Mouse (Mus musculus) limb, embryonic 12.5 days (tissue): ENCODE measurements around the gene F2rl1. TPM values are rescaled to one million over a fixed set of nuclear protein-coding genes. Genes with fewer than 3 reads are reported as not detected.

Experiments
- ATAC-seq: fragments of 200-750 bp; cut with Nextera tagmentation; 2 replicates; pipeline ENCODE4 v1.8.0; 2017; ENCODE audit warnings: low read depth, moderate TSS enrichment; ENCODE audit not compliant: insufficient number of reproducible peaks, insufficient read depth, low FRiP score, low TSS enrichment
- H3K27ac ChIP-seq: fragments of 300-500 bp; sonication (generic); 2 replicates; pipeline ENCODE4 v1.5.1; 2016; ENCODE audit warnings: mild to moderate bottlenecking, moderate library complexity
- H3K27me3 ChIP-seq: fragments of 300-500 bp; sonication (generic); 2 replicates; pipeline ENCODE4 v1.6.1; 2016; ENCODE audit warnings: mild to moderate bottlenecking, moderate library complexity
- H3K36me3 ChIP-seq: fragments of 300-500 bp; sonication (generic); 2 replicates; pipeline ENCODE4 v1.6.1; 2016; ENCODE audit warnings: mild to moderate bottlenecking, moderate library complexity
- H3K4me1 ChIP-seq: fragments of 300-500 bp; sonication (generic); replicated peaks from 2 replicates; pipeline ENCODE4 v1.6.1; 2016
- H3K4me2 ChIP-seq: fragments of 300-500 bp; sonication (generic); 2 replicates; pipeline ENCODE4 v1.6.1; 2016; ENCODE audit warnings: mild to moderate bottlenecking, moderate library complexity
- H3K4me3 ChIP-seq: fragments of 300-500 bp; sonication (generic); replicated peaks from 2 replicates; pipeline ENCODE4 v1.5.1; 2016; ENCODE audit warnings: mild to moderate bottlenecking
- H3K9ac ChIP-seq: fragments of 300-500 bp; sonication (generic); replicated peaks from 2 replicates; pipeline ENCODE4 v1.6.1; 2016; ENCODE audit warnings: mild to moderate bottlenecking, moderate library complexity
- H3K9me3 ChIP-seq: fragments of 300-500 bp; sonication (generic); 2 replicates; pipeline ENCODE4 v1.6.1; 2016; ENCODE audit warnings: mild to moderate bottlenecking, moderate library complexity
- WGBS: fragments of 180-500 bp; shearing (Covaris S2); methylation state at CpG from one replicate; pipeline ENCODE4 v1.1.7; 2016; 5-methylcytosine and 5-hydroxymethylcytosine counted together
- polyA plus RNA-seq: library from polyadenylated mRNA; unstranded; fragments of >200 nt; fragmentation: Nextera tagmentation; extraction: Ambion mirVana; gene quantifications from 2 replicates; pipeline ENCODE4 v1.2.1, GENCODE M21; 2016

F2rl1 gene
- 0.08 and 0.11 TPM in 2 replicates for polyA plus RNA-seq

DNA sequence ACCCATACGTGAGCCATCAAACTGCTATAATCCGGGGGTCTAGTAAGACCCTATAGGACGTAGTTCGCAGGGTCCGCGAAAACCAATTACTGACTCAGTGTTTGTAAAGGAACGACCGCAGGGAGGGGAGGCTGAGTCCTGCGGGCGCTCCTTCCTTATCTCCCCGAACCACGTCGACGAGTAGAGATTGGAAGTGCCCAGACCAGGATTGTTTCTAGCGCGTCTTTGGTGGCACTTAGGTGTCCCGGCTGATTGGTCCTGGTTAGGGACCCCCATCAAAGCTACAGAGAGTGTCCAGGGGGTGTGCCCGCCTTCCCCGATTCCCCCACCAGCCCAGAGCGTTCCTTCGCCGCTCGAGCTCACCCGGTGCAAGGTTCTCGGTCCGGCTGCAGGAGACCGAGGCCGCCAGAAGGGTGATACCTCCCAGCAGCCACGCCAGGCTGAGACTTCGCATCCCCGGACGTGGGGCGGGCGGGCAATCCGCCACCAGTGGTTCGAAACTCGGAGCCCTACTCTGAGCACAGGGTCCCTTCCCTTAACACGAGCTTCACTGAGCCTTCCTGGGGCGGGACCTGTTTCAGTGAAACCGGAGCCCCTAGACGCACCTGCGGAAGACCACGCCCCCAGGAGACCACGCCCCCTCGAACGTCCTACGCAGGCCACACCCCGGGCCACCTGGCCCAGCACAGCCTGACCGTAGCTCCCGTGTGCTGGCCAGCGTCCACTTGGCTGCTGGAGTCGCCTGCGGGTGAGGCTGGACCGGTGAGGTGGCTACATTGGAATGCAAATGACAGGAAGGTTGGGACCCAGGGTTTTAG lies at the start of gene F2rl1:
F2rl1 (minus strand) TSS at position 554 of the 818 bp plus-strand sequence.
- peak; percentile 66 for ATAC-seq
- peak within 1 kb of the TSS; percentile 45 for H3K4me3 ChIP-seq
- no peaks in the 10 kb centered on the region for H3K36me3 ChIP-seq
- H3K9ac ChIP-seq: peak within 1 kb of the TSS; percentile 45; the same call in 1 of the 2 replicates
- peaks cover 18% of the 10 kb centered on the region for H3K4me1 ChIP-seq
- no peaks in the 10 kb centered on the region for H3K9me3 ChIP-seq
- WGBS: under 1% methylated on average over 54 of the region's 54 CpGs
- no peak within 1 kb of the TSS for H3K27ac ChIP-seq
- peak within 1 kb of the TSS; percentile 84 for H3K4me2 ChIP-seq
- H3K27me3 ChIP-seq: peaks cover 64% of the 10 kb centered on the region

DNA sequence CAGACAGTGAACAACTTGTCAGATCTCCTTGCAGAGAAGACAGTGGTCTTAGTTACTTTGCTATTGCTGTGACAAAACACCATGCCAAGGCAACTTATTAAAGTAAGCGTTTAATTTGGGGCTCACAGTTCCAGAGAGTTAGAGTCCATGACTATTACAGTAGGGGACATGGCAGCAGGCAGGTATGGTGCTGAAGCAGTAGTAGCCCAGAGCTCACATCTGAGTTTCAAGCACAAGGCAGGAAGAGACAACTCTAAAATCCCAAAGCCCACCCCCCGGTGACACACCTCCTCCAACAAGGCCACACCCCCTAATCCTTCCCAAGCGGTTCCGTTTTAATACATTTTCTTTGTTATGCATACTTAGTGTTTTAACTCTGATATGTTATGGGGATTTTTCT lies 45.9 kb upstream of the F2rl1 start:
- Histone ChIP-seq H3K9ac (no peak overlapping the region), H3K36me3 (no peaks in the 10 kb centered on the region), H3K4me3 (no peak overlapping the region), H3K4me1 (no peaks in the 10 kb centered on the region), H3K27ac (no peak overlapping the region), H3K9me3 (peaks cover 12% of the 10 kb centered on the region; the same call in 1 of the 2 replicates), H3K4me2 (no peak overlapping the region), H3K27me3 (no peaks in the 10 kb centered on the region)
- 94% methylated on average over 4 of the region's 4 CpGs for WGBS
- no peak for ATAC-seq

DNA sequence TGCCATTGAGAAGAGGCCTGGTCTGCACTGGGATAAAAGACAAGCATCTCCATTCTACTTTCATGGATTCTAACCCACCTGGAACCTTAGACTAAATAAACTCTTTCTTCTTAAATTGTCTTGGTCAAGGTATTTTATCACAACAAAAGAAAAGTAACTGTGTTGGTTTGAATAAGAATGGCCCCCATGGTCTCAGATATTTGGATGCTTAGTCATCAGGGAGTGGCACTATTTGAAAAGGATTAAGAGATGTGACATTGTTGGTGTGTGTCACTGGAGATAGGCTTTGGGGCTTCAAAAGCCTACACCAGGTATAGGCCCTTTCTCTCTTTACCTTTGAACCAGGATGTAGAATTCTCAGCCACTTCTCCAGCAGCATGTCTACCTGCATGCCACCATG lies 44.3 kb upstream of the F2rl1 start:
- Histone ChIP-seq H3K9ac (no peak overlapping the region), H3K4me1 (no peaks in the 10 kb centered on the region), H3K36me3 (no peaks in the 10 kb centered on the region), H3K27me3 (no peaks in the 10 kb centered on the region), H3K9me3 (peaks cover 12% of the 10 kb centered on the region; the same call in 1 of the 2 replicates), H3K27ac (no peak overlapping the region), H3K4me3 (no peak overlapping the region), H3K4me2 (no peak overlapping the region)
- ATAC-seq: no peak

DNA sequence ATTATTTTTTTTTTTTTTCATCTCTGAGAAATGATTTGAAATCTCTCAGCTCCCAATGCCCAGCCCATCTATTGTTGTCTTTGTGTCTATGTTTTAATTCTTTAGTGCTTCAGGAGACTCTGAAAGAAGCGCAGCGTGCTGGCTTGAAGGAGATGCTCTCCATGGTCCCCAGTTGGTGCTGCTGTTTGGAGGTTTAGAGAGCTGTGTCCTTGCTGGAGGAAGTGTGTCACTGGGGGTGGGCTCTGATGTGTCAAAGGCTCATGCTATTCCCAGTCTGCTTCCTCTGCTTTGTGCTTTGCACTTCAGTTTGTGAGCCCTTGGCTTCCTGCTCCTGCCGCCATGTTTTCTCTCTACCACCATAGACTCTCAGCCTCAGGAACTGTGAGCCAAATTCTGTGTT lies 43.3 kb upstream of the F2rl1 start:
- Histone ChIP-seq H3K9me3 (peaks cover 12% of the 10 kb centered on the region; the same call in 1 of the 2 replicates), H3K27ac (no peak overlapping the region), H3K4me3 (no peak overlapping the region), H3K36me3 (no peaks in the 10 kb centered on the region), H3K27me3 (no peaks in the 10 kb centered on the region), H3K9ac (no peak overlapping the region), H3K4me1 (no peaks in the 10 kb centered on the region), H3K4me2 (no peak overlapping the region)
- 94% methylated on average over 3 of the region's 3 CpGs for WGBS
- no peak for ATAC-seq

DNA sequence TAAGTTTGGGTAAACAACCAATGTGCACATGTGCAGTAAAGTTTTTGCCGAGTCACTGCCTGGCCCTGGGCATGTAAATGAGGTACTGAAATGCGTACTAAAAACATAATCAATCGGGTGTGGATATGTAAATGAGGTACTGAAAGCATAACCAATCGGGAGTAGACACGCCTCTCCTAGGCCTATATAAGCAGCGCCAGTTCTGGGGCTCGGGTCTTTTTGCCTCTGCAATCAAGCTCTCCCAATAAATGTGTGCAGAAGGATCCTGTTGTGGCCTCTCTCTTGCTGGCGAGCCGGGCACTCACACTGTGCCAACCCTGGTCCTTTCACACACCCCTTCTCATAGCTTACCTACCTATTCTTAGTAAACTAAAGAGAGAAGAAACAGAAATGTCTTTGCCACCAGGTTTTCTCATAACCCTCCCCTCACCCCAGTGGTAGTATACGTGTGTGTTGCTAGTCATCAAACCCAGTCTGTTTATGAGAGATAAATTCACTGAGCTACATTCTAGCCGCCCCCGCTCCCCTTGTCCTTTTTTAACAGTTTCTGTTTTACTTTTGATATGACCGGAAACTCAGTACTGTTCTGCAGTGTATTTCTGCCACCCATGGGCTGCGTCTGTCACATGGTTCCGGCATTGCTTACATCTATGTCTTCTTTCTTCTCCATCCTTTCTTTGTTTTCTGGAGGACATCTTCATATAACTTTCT lies 42.0 kb upstream of the F2rl1 start:
- Histone ChIP-seq H3K27me3 (no peaks in the 10 kb centered on the region), H3K4me3 (no peak overlapping the region), H3K27ac (no peak overlapping the region), H3K9ac (no peak overlapping the region), H3K4me1 (no peaks in the 10 kb centered on the region), H3K36me3 (no peaks in the 10 kb centered on the region), H3K9me3 (peaks cover 12% of the 10 kb centered on the region; the same call in 1 of the 2 replicates), H3K4me2 (no peak overlapping the region)
- ATAC-seq: no peak
- WGBS: 96% methylated on average over 15 of the region's 15 CpGs

DNA sequence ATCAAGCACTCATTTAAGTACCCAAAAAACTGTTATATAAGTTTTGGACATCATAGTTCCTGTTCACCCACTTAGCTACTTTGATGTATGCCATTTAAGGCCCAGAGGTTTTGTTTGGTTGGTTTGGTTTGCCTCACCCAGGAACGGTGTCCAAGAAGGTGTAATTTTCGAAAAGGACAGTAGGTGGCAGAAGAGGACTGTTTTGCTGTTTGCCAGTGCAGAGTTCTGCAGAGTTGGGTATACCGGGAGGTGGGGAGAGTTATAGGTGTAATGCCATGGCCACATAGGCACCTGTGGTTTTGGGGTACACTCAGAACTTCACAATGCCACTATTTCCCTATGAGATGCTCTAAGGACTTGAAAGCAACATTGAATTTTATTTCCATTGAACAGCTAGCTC lies 38.7 kb upstream of the F2rl1 start:
- Histone ChIP-seq H3K27me3 (no peaks in the 10 kb centered on the region), H3K9ac (no peak overlapping the region), H3K4me1 (no peaks in the 10 kb centered on the region), H3K36me3 (no peaks in the 10 kb centered on the region), H3K9me3 (0 out of 2 replicates have a peak, but pooled peaks cover 5% of the 10 kb centered on the region), H3K4me3 (no peak overlapping the region), H3K4me2 (no peak overlapping the region), H3K27ac (no peak overlapping the region)
- peak; percentile 56 for ATAC-seq
- under 1% methylated on average over 3 of the region's 3 CpGs for WGBS

DNA sequence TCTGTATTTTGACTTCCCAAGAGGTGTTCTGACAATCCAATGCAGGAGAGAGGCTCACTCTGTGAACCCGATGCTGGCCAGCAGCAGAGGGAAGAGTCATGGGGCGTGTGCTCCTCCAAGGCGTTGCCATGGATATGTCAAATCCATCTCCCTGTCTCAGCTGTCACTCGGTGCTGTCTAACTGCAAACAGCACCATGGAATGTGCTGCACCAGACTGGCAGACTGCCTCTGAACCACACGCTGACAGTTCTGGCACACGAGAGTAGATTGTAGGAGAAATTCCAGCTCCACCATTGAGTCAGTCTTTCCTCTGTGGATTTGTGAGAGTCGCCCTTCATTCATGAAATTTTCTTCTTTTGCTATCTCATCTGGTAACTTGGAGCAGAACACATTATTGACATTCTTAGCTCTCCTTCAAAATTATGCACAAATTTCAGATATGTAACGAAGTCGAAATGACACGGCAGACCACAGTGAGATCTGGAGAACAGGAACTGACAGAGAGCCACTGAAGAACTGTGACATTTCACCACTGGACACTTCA lies 38.1 kb upstream of the F2rl1 start:
- no peak overlapping the region for H3K4me3 ChIP-seq
- H3K27me3 ChIP-seq: no peaks in the 10 kb centered on the region
- 0 out of 2 replicates have a peak, but pooled peaks cover 5% of the 10 kb centered on the region for H3K9me3 ChIP-seq
- no peak for ATAC-seq
- no peak overlapping the region for H3K9ac ChIP-seq
- H3K36me3 ChIP-seq: no peaks in the 10 kb centered on the region
- no peak overlapping the region for H3K4me2 ChIP-seq
- H3K4me1 ChIP-seq: no peaks in the 10 kb centered on the region
- 67% methylated on average over 10 of the region's 10 CpGs for WGBS
- H3K27ac ChIP-seq: no peak overlapping the region

DNA sequence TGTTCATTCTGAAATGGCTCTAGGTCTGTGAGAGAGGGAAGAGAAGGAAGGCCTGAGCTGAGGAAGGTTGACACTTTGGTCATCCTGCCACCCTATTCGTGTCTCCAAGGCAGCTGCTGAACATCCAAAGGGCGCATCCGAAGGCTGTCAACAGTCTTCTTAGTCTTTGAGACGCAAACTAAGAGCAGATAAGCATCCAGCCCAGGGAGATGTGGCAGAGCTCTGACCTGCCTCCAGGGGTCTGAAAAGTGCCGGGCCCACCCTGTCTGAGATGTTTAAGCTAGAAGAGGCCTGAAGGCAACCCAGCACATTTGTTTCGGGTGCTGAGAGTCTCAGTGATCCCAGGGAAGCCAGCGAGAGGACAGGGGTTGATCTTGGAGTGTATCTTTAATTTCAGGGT lies 32.3 kb upstream of the F2rl1 start:
- H3K9me3 ChIP-seq: no peaks in the 10 kb centered on the region
- no peaks in the 10 kb centered on the region for H3K4me1 ChIP-seq
- no peak overlapping the region for H3K9ac ChIP-seq
- ATAC-seq: no peak
- H3K36me3 ChIP-seq: no peaks in the 10 kb centered on the region
- WGBS: 85% methylated on average over 7 of the region's 7 CpGs
- H3K27me3 ChIP-seq: no peaks in the 10 kb centered on the region
- H3K4me2 ChIP-seq: no peak overlapping the region
- H3K4me3 ChIP-seq: no peak overlapping the region
- no peak overlapping the region for H3K27ac ChIP-seq

DNA sequence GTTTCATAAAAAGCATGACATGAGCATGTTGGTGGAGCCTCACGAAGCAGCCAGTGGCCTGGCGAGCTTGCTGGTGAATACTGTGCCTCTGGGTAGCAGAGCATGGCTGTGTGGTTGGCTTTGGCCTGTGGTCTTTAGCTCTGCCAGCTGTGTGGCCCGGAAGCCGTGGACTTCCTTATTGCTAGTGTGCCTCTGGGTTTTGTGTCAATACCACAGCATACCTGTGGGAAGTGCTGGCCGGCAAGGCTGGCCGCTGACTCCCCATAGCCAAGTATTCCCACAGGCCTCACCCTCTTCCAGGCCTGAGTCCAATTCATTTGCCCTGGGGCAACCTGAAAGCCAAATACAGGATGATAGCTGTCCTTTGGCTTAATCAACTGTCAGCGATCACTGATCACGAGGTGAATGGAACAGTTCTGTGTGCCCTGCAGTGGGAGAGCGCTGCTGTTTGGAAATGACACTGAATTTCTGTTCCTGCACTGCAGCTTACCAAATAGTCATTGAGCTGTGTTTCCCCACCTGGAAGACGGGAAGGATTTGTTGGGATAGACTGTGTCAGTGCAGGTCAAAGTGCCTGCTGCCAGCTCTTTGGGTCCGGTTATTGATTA lies 29.0 kb upstream of the F2rl1 start:
- H3K36me3 ChIP-seq: no peaks in the 10 kb centered on the region
- 83% methylated on average over 11 of the region's 11 CpGs for WGBS
- no peak overlapping the region for H3K4me3 ChIP-seq
- H3K4me2 ChIP-seq: no peak overlapping the region
- H3K9ac ChIP-seq: no peak overlapping the region
- H3K4me1 ChIP-seq: peaks cover 6% of the 10 kb centered on the region
- H3K27ac ChIP-seq: no peak overlapping the region
- no peak for ATAC-seq
- no peaks in the 10 kb centered on the region for H3K27me3 ChIP-seq
- H3K9me3 ChIP-seq: no peaks in the 10 kb centered on the region

DNA sequence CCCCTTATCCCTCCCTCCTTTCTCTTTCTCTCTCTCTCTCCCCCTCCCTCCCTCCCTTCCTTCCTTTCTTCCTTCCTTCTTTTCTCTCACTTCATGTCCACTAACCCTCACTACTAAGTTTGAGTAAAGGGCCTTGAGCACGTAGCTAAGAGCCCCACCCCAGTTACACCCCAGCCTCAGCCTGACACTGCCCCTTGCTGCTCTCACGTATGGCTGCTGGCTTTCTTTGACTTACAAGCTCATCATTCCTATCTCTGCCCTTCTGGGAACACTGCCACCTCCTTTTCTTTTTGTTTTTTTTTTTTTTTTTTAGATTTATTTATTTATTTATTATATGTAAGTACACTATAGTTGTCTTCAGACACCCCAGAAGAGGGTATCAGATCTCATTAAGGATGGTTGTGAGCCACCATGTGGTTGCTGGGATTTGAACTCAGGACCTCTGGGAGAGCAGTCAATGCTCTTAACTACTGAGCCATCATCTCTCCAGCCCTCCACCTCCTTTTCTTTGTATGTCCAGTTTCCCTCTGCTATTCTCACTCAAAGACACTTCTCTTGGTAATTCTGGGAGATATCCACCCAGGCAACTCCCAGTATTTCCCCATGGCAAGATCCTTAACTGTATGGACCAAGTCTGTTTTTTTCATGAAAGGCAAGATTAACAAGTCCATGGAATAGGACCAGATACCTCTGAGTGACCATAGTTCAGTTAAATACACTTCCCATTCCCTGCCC lies 25.8 kb upstream of the F2rl1 start:
- Histone ChIP-seq H3K4me2 (no peak overlapping the region), H3K9me3 (no peaks in the 10 kb centered on the region), H3K27ac (no peak overlapping the region), H3K36me3 (no peaks in the 10 kb centered on the region), H3K9ac (no peak overlapping the region), H3K27me3 (peaks cover 8% of the 10 kb centered on the region; the same call in 1 of the 2 replicates), H3K4me3 (no peak overlapping the region), H3K4me1 (peaks cover 27% of the 10 kb centered on the region)
- ATAC-seq: no peak
- WGBS: 60% methylated on average over 2 of the region's 2 CpGs
